Mouse (Mus musculus) lung, adult 18-20 months (tissue): Measurements from ENCODE around the gene Oxnad1.
"Not testable (repeated sequence)": the region's sequence is repeated elsewhere in the genome, so short reads cannot be mapped to it uniquely, and the experiment has no call there.

Experiments
- DNase-seq, 2 experiments: peaks; one replicate each; pipeline ENCODE4 v3.0.0; 2022; ENCODE audit warnings: mixed read lengths in 2 of 2

Oxnad1 gene

GRCm38 (mm10) chr14:32091124-32091523, 6.0 kb downstream of the Oxnad1 start:
- DNase-seq = no peak

GRCm38 (mm10) chr14:32091704-32092103, 6.5 kb downstream of the Oxnad1 start:
- no peak for DNase-seq

- no peak for DNase-seq
Measured at GRCm38 (mm10) chr14:32093018-32093417, 7.8 kb downstream of the Oxnad1 start.

- DNase-seq = no peak
Measured at GRCm38 (mm10) chr14:32093500-32094117, 8.4 kb downstream of the Oxnad1 start.

GRCm38 (mm10) chr14:32095646-32096045, 10.5 kb downstream of the Oxnad1 start:
- no peak for DNase-seq

GRCm38 (mm10) chr14:32096740-32097139, 11.6 kb downstream of the Oxnad1 start:
- DNase-seq = no peak

- DNase-seq = no peak
Measured at GRCm38 (mm10) chr14:32097691-32098090, 12.5 kb downstream of the Oxnad1 start.

GRCm38 (mm10) chr14:32098951-32099350, 13.8 kb downstream of the Oxnad1 start:
- DNase-seq = no peak

GRCm38 (mm10) chr14:32103556-32103955, 18.4 kb downstream of the Oxnad1 start:
- no peak for DNase-seq

- DNase-seq = peak in 1 of 2 experiments; percentile 9
Measured at GRCm38 (mm10) chr14:32105663-32106062, 20.5 kb downstream of the Oxnad1 start.

GRCm38 (mm10) chr14:32106911-32107310, 21.7 kb downstream of the Oxnad1 start:
- DNase-seq = no peak

GRCm38 (mm10) chr14:32112124-32112523, 26.9 kb downstream of the Oxnad1 start:
- DNase-seq = not testable (repeated sequence)

GRCm38 (mm10) chr14:32120940-32121919, 36.1 kb downstream of the Oxnad1 start:
- DNase-seq = no peak

- peak; percentile 18 to 28 for DNase-seq
Measured at GRCm38 (mm10) chr14:32121920-32122315, 36.7 kb downstream of the Oxnad1 start.

- no peak for DNase-seq
Measured at GRCm38 (mm10) chr14:32124261-32124660, 39.1 kb downstream of the Oxnad1 start.

GRCm38 (mm10) chr14:32125256-32125655, 40.1 kb downstream of the Oxnad1 start:
- DNase-seq = not testable (repeated sequence)

- DNase-seq = no peak
Measured at GRCm38 (mm10) chr14:32128409-32128808, 43.2 kb downstream of the Oxnad1 start.

GRCm38 (mm10) chr14:32131836-32132235, 46.7 kb downstream of the Oxnad1 start:
- DNase-seq = no peak

- DNase-seq = no peak
Measured at GRCm38 (mm10) chr14:32134293-32134692, 49.1 kb downstream of the Oxnad1 start.

GRCm38 (mm10) chr14:32136467-32136866, 51.3 kb downstream of the Oxnad1 start:
- not testable (repeated sequence) for DNase-seq

GRCm38 (mm10) chr14:32140359-32140965, 55.3 kb downstream of the Oxnad1 start:
- DNase-seq = no peak

GRCm38 (mm10) chr14:32141723-32142122, 56.5 kb downstream of the Oxnad1 start, which contains the start of gene Msmb:
Gene Msmb, plus strand, starts transcription at chr14:32142023.
- no peak for DNase-seq

- no peak for DNase-seq
Measured at GRCm38 (mm10) chr14:32144734-32145133, 59.6 kb downstream of the Oxnad1 start.
